Mouse (Mus musculus): Measurements from ENCODE around the gene H2-Aa.

DNA sequence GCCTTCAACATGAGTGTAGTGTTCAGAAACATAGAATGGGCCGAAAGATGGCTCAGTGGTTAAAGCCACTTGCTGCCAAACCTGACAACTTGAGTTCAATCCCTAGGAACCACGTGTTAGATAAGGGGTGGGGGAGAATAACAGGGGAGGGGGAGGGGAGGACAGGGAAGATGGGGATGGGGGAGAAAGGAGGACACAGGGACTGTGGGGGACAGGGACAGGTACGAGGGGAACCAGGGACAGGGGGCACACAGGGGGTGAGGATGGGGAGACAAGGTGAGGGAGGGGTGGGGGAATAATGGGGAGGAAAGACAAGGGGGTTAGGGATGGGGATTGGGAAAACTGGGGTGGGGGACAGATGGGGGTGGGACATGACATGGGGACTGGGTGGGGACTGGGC, 47.3 kb downstream of the H2-Aa start:
- no peak for TF ChIP-seq CTCF (IDR thresholded peaks at IDR 0.05; ENCODE audit: insufficient read depth, low read depth, low read length)
- no peak for TF ChIP-seq POLR2A (IDR thresholded peaks at IDR 0.05; ENCODE audit: insufficient read depth, low read depth, low read length)

All from olfactory bulb, adult 2 months (tissue).